Mouse (Mus musculus): Measurements from ENCODE around the gene Tmem204.

The Tmem204 gene

GRCm38 (mm10) chr17:25013606-25014501 lies 69.5 kb downstream of the Tmem204 start:
- DNase-seq = peak; percentile 48 to 49
